Mouse (Mus musculus) thymus, postnatal 10 days (tissue): ENCODE data around the gene Nf2.

Source experiments
- DNase-seq, 2 experiments: peaks; one replicate each; pipeline ENCODE4 v3.0.0; 2021; ENCODE audit warnings: low spot score in 2 of 2

The Nf2 gene

GRCm38 (mm10) chr11:4746733-4747132 lies 102.6 kb downstream of the Nf2 start, which contains the start of gene Cabp7:
Gene Cabp7 (minus strand): TSS chr11:4746778.
- no peak for DNase-seq

DNA sequence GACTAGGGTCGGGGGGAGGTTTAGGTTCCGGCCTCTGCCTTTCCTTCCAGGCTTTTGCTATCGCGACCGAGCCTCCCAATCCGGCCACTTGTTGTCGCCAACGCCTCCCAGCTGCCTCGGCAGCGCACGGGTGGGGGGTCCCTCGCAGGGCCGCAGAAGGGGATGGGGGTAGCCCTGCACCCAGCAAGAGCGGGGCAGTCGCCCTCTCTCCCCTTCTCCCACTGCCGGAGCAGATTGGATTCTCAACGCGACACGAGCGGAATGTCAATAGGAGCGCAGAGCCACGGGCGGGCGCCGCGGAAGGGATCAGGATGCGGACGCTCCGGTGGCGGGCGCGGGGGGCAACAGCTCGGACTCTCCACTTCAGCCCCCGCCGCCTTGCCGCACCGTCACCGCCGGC lies 103.4 kb downstream of the Nf2 start:
- no peak for DNase-seq

DNA sequence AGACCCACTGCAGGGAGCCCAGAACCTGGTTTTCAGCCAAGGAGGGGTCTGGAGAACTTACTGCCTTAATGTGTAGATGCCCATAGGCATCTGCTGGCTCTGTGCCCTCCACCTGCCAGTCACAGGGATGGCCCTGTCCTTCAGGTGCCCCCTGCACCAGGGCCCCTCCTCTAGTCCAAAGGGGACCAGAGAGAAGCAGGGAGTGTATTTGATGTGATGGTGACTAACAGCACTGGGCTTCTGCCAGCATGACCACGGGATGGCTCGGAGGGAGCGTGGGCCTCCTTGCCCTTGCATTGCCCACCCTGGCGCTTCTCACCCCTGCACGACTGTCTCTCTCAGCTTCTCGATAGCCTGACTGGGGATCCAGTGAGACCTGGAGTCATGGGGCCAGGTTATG lies 104.6 kb downstream of the Nf2 start:
- no peak for DNase-seq

DNA sequence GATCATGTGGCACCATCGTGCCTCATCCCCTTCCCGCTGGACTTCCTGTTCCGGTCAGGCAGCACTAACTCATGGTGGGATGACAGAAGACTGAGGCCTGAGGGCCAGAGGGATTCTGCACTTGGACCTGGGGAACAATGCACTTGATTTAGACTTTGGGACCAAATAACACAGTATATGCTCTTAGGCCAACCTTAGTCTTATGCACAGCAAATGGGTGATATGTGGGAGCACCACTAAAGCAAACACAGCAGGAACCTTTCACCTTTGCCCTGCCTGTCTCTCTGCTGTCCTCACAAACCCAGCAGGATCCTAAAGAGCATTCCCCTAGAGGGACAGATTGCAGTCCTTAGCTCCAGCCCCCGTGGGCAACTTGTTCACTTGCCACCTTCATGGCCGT lies 108.6 kb downstream of the Nf2 start:
- DNase-seq: no peak

DNA sequence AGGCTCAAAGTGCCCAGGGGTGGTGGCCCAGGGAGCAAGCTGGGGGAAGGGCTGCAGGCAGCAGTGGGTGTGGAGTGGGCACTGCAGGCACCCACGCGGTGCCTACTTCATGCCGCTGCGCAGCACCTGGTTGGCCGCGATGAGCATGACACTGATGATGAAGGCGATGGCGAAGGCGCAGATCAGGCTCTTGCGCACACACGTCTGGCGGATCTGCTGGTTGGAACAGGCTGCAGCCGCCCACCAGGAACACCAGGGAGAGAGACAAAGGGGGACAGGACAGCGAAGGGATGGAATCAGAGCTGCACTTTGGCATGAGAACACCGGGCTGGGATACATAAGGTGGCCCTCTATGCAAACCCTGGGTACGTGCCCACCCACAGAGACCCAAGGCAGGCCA lies 110.6 kb downstream of the Nf2 start:
- DNase-seq: no peak

GRCm38 (mm10) chr11:4737682-4738081 lies 111.7 kb downstream of the Nf2 start:
- no peak for DNase-seq

GRCm38 (mm10) chr11:4736355-4736754 lies 113.0 kb downstream of the Nf2 start:
- no peak for DNase-seq

DNA sequence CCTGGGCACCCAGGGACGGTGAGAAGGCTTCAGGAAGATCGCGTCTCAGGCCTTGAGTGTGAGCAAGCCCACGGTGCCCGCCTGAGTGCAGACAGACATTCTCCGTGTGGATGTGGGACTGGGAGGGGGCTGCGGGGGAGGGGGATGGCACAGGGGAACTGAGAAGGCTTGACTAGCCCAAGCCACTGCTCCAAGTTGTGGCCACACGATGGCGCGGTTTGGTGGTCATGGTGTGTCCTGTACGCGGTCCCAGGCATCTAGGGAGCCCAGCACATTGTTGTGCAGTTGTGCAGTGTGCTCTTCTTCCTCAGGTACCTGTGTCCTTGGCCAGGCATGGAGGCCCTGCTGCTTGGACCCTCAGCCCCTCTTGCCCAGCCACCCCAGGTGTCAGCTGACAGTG lies 115.2 kb downstream of the Nf2 start:
- no peak for DNase-seq

DNA sequence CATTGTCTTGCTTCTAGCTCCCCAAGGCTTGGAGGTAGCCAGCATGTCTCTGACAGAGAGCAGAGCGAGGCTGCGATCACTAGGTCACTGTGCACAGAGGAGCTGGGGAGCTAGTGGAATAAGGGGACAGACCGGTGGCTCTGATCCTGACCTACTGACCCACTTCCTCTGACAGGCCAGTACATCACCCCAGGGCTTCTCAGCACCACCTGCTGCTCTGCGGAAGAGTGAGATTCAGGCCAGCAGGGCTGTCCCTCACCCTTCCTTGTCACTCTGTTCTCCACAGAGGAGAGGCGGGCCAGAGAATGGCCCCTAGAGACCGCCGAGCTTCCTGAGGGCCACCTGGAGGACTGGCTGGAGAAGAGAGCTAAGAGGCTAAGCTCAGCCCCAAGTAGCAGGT lies 117.6 kb downstream of the Nf2 start:
- DNase-seq: no peak

DNA sequence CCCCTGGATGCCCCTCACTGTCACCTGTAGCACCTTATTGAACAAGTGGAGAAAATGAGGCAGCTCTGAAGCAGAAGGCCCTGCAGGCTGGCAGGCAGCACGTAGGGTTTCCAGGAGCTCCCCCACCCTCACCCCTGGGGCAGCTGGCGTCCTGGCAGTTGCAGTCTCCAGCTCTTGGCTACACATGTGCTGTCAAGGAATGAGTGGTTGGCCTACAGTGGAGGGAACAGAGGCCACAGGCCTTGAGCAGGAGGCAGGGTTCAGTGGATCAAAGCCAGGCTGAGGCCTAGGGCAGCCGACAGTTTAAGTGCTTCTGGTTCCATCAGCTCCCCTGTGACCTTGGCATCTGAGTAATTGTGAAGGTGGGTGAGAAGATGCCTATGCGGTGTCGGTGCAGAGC lies 118.4 kb downstream of the Nf2 start:
- DNase-seq: no peak

DNA sequence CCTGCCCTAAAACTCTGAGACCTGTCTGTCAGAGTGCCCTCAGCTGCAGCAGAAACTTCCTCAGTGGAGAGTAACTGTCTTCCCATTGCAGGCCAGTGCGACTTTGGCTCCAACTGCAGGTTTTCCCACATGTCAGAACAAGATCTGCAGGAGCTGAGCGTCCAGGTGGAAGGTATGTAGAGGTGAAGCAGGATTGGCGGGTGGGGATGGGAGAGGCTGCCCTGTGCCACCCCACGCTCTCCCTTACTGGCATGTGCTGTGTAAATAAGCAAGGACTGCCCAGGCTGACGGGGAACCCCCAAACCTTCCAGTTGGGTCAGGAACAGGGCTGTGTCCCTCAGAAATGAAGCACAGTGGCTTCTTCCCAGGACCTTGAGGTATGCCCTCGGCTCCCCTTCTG lies 119.2 kb downstream of the Nf2 start:
- no peak for DNase-seq

- no peak for DNase-seq
Measured at GRCm38 (mm10) chr11:4729603-4730002, 119.7 kb downstream of the Nf2 start.

- no peak for DNase-seq
Measured at GRCm38 (mm10) chr11:4721728-4722127, 127.6 kb downstream of the Nf2 start.

DNA sequence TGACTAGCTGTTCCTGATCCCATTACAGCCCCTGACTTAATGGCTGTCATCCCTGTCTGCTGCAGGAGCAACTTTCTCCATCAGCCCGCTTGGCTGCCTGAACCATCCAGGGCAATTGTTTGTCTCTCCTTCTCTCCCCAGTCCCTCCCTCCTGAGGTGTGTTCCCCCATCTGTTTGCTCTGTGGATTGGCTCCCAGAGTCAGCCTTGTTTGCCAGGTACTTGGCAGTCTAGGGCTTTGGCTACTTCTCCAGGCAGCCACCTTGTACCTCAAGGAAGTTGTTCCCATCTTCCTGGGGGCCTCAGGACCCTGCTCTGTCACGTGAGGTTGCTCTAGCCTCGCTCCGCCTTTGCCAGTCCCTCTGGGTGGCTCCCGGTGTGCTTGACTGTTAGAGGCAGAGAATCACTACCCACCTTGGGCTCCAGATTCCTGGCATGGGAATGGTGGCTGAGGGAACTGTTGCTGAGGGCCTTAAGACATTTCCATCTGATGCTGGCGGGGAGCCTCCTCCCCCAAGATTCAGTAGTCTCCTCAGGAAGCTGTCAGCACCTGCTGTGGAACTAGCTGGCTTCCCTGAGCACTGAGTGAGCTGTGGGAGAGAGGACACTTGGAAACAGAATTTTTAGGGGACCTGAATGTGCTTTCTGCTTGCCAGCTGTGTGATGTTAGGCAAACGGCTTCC lies 128.3 kb downstream of the Nf2 start:
- no peak for DNase-seq

- DNase-seq: no peak
Measured at GRCm38 (mm10) chr11:4720393-4720792, 128.9 kb downstream of the Nf2 start.

DNA sequence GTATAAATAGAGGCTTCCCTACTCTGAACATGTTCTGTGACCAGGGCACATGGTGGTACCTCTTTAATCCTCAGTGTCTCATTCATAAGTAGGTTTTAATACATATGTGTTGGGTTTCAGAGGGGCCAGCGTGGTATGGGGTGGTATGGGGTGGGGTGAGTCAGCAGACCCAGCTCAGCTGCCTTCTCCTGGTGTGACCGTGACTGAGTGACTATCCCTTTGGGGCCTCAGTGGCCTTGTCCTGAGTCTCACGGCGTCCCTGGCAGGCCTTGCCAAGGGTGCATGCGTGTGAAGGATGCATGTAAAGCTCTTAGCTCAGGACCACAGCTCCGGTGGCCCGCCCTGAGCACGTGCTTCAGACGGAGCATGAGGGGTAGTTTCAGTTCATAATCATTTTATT lies 129.4 kb downstream of the Nf2 start:
- DNase-seq: no peak

- DNase-seq: no peak
Measured at GRCm38 (mm10) chr11:4718548-4718947, 130.8 kb downstream of the Nf2 start.

- DNase-seq: no peak
Measured at GRCm38 (mm10) chr11:4716530-4717236, 132.7 kb downstream of the Nf2 start.
